Mouse (Mus musculus): ENCODE results near the gene Oxnad1. TPM values are rescaled to one million over a fixed set of nuclear protein-coding genes. Genes with fewer than 3 reads are reported as not detected.

The Oxnad1 gene
- polyA plus RNA-seq, 1 experiment from 2014 or later, result 22.5 TPM

Other genes starting within 250 kb of the Oxnad1 start
- gene Galnt15, start 56.4 kb upstream of the Oxnad1 start, polyA plus RNA-seq (2016; fragmentation: Nextera tagmentation; extraction: Ambion mirVana), result 0.05 and 0.09 TPM in 2 replicates
- gene Dph3, start 355 bp downstream of the Oxnad1 start, polyA plus RNA-seq (2016; fragmentation: Nextera tagmentation; extraction: Ambion mirVana), result 110 and 114 TPM in 2 replicates
- not detected in 2 replicates for gene Msmb, start 56.6 kb downstream of the Oxnad1 start, polyA plus RNA-seq (2016; fragmentation: Nextera tagmentation; extraction: Ambion mirVana)
- 69.6 and 82.1 TPM in 2 replicates for gene Ncoa4, start 74.5 kb downstream of the Oxnad1 start, polyA plus RNA-seq (2016; fragmentation: Nextera tagmentation; extraction: Ambion mirVana)
- gene Timm23, start 116.5 kb downstream of the Oxnad1 start, polyA plus RNA-seq (2016; fragmentation: Nextera tagmentation; extraction: Ambion mirVana), result 356 and 363 TPM in 2 replicates
- gene Parg, start 116.6 kb downstream of the Oxnad1 start, polyA plus RNA-seq (2016; fragmentation: Nextera tagmentation; extraction: Ambion mirVana), result 45.2 and 51.9 TPM in 2 replicates
- gene Ogdhl, start 236.6 kb downstream of the Oxnad1 start, polyA plus RNA-seq (2016; fragmentation: Nextera tagmentation; extraction: Ambion mirVana), result 18.3 and 18.4 TPM in 2 replicates